Mouse (Mus musculus): ENCODE measurements around the gene Gm3646. TPM values are rescaled to one million over a fixed set of nuclear protein-coding genes. Genes with fewer than 3 reads are reported as not detected.
A peak's percentile ranks its signal among the peaks of the same experiment; 100 is the strongest.

Gm3646 gene
- polyA plus RNA-seq, 1 experiment from 2014 or later = not detected

DNA sequence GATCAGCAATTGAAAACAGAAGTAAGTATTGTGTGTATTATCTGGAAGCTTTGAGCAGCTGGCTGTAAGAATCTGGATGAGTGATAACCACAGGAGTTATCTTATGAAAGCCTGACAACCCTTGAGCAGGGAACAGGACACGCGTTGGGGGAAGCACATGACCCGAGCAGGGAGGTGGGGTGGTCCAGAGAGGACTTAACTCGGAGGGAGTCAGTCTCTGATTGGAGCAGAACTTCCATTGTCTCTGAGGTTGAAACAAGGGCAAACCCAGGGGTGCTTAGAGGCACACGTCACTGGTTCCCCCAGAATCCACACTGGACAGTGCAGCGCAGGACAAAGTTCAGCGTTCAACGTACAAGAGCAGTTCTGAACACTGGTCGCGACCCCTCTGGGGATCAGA lies 34.1 kb upstream of the Gm3646 start:
- H3K4me1 ChIP-seq (ENCODE audit: insufficient read depth) = no peaks in the 10 kb centered on the region
- no peak overlapping the region for H3K9ac ChIP-seq
- DNase-seq = no peak
- no peak overlapping the region for H3K4me2 ChIP-seq
- no peaks in the 10 kb centered on the region for H3K36me3 ChIP-seq (ENCODE audit: insufficient read depth)
- ATAC-seq (ENCODE audit: insufficient read depth) = peak; percentile 62; the same call in 1 of the 2 replicates
- 42% methylated on average over 10 of the region's 10 CpGs for WGBS
- H3K27me3 ChIP-seq (ENCODE audit: insufficient read depth, low read length) = no peaks in the 10 kb centered on the region
- no peak overlapping the region for H3K4me3 ChIP-seq (ENCODE audit: low read depth, low read length)
- no peak for TF ChIP-seq CTCF (IDR thresholded peaks at IDR 0.05; ENCODE audit: low read depth)
- no peaks in the 10 kb centered on the region for H3K9me3 ChIP-seq (ENCODE audit: low read depth, low read length)
- H3K27ac ChIP-seq (ENCODE audit: low read depth) = no peak overlapping the region

DNA sequence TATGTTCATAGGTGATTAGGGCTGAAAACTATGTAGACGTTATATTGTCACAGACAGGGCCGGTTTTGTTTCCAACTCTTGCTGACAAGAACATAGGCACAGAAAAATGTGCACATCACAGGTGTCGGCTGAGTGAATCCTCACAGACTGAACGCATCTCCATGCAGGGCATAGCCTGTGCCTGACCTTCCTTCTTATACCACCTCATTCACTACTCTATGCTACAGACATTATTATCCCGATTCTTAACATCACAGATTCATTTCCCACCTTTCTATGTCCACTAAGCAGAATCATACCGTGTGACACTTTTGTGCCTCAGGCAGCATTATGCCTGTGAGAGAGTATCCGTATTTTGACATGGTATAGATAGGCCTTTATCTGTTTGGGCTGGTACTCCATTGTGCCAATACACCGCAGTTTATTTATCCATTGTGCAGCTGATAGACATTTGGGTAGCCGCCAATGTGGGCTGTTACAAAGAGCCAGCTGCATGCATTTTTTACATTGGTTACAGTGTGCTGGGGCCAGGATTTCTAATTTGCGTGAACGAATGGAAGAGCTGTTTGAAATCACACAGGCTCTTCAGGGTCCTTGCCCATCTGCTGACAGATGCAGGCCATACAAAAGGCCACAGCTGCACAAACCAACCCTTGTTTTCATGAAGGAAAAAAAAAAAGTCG lies 33.5 kb upstream of the Gm3646 start:
- 45% methylated on average over 12 of the region's 12 CpGs for WGBS
- H3K4me2 ChIP-seq = no peak overlapping the region
- no peak overlapping the region for H3K9ac ChIP-seq
- TF ChIP-seq CTCF (IDR thresholded peaks at IDR 0.05; ENCODE audit: low read depth) = no peak
- no peaks in the 10 kb centered on the region for H3K36me3 ChIP-seq (ENCODE audit: insufficient read depth)
- DNase-seq (peak; percentile 71), ATAC-seq (ENCODE audit: insufficient read depth) (peak; percentile 68; the same call in 1 of the 2 replicates)
- H3K27me3 ChIP-seq (ENCODE audit: insufficient read depth, low read length) = no peaks in the 10 kb centered on the region
- no peak overlapping the region for H3K27ac ChIP-seq (ENCODE audit: low read depth)
- no peaks in the 10 kb centered on the region for H3K9me3 ChIP-seq (ENCODE audit: low read depth, low read length)
- H3K4me1 ChIP-seq (ENCODE audit: insufficient read depth) = no peaks in the 10 kb centered on the region
- H3K4me3 ChIP-seq (ENCODE audit: low read depth, low read length) = no peak overlapping the region

DNA sequence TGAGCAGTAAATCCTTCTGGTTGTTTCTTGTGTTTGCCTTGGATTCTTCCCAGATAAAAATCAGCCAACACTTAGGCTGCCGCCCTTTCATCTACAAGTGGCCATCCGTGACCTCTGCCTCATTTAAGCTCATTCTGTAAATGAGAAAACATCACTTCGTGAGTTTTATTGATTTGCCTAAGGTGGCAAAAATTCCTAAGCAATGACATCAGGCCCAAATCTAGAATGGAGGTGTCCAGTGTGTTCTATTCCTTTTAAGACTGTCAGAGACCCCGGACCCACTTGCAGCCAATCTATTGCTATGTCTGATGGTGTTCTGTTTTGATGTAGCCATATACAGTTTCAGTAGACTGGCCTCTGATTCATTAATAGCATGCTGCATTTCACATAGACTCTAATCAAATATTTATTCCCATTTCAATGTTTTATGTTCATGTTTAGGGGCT lies 26.5 kb upstream of the Gm3646 start:
- no peak overlapping the region for H3K27ac ChIP-seq (ENCODE audit: low read depth)

DNA sequence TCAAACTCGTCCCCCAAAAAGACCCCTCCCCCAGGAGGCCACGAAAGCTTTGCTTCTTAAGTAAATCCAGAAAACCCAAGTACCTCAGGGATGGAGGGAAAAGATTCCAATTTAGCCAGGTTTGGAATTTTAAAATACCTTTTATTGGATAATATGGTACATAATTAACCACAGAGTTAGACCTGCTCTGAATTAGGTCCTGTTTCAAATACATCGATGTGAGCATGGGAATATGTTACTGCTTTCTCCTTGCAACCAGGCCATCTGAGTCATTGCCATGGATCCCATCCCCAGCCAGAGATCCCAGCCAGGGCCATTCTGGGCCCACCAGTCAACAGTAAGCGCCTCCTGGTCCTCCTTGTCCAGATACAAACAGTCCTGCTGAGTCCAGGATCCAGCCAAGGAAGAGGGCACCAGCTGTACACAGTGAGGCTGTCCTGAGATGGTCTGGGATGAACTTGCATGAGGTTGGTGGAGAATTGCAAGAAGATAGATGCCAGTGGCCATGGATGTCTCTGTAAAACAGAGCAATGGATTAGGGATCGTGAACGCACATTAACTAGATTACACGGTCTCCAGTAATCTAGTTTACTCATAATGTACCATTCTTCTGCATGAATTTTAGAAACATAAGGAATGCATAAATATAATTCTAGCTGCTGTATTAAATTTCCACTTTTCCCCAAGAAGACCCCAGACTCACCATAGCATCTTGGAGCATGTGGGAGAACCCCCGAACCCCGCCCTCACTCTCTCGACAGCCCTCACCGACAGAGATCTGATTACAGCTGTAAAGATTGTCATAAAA lies 25.9 kb upstream of the Gm3646 start:
- Histone ChIP-seq H3K9me3 (ENCODE audit: low read depth, low read length) (no peaks in the 10 kb centered on the region), H3K27ac (ENCODE audit: low read depth) (no peak overlapping the region), H3K36me3 (ENCODE audit: insufficient read depth) (no peaks in the 10 kb centered on the region), H3K4me3 (ENCODE audit: low read depth, low read length) (no peak overlapping the region), H3K4me1 (ENCODE audit: insufficient read depth) (no peaks in the 10 kb centered on the region), H3K9ac (no peak overlapping the region), H3K27me3 (ENCODE audit: insufficient read depth, low read length) (no peaks in the 10 kb centered on the region), H3K4me2 (no peak overlapping the region)
- TF ChIP-seq CTCF (IDR thresholded peaks at IDR 0.05; ENCODE audit: low read depth) = no peak
- ATAC-seq (ENCODE audit: insufficient read depth) (no peak), DNase-seq (no peak)
- WGBS = 68% methylated on average over 11 of the region's 11 CpGs

More for the DNA sequence above, 26.5 kb upstream of the Gm3646 start:
- Histone ChIP-seq H3K4me2 (no peak overlapping the region), H3K9ac (no peak overlapping the region), H3K9me3 (ENCODE audit: low read depth, low read length) (no peaks in the 10 kb centered on the region), H3K27me3 (ENCODE audit: insufficient read depth, low read length) (no peaks in the 10 kb centered on the region), H3K4me3 (ENCODE audit: low read depth, low read length) (no peak overlapping the region), H3K4me1 (ENCODE audit: insufficient read depth) (no peaks in the 10 kb centered on the region), H3K36me3 (ENCODE audit: insufficient read depth) (no peaks in the 10 kb centered on the region)
- TF ChIP-seq CTCF (IDR thresholded peaks at IDR 0.05; ENCODE audit: low read depth) = no peak
- WGBS = 40% methylated on average over 4 of the region's 4 CpGs
- DNase-seq (no peak), ATAC-seq (ENCODE audit: insufficient read depth) (no peak)

DNA sequence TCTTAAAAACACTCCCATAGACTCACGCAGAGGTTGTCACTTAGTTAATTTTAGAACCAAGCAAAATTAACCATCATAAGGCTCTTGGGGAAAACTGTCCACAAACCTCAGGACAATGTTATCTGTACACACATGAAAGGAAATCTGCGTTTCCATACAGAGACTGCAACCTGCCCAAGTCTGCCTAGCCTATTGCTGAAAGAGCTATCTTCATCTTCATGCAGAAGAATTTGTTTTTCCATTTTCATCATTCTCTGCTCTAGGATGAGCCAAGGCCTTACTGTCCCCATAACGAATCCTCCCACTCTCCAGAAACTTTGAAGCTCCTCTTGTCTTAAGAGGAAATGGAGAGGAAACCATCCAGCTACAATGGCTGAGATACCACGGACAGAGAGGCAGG lies 19.8 kb upstream of the Gm3646 start:
- no peaks in the 10 kb centered on the region for H3K36me3 ChIP-seq (ENCODE audit: insufficient read depth)
- no peak overlapping the region for H3K4me3 ChIP-seq (ENCODE audit: low read depth, low read length)
- DNase-seq = no peak
- H3K27ac ChIP-seq (ENCODE audit: low read depth) = no peak overlapping the region
- ATAC-seq (ENCODE audit: insufficient read depth) = no peak
- no peak overlapping the region for H3K4me2 ChIP-seq
- H3K9me3 ChIP-seq (ENCODE audit: low read depth, low read length) = no peaks in the 10 kb centered on the region
- 66% methylated on average over 4 of the region's 4 CpGs for WGBS
- H3K27me3 ChIP-seq (ENCODE audit: insufficient read depth, low read length) = no peaks in the 10 kb centered on the region
- no peaks in the 10 kb centered on the region for H3K4me1 ChIP-seq (ENCODE audit: insufficient read depth)
- TF ChIP-seq CTCF (IDR thresholded peaks at IDR 0.05; ENCODE audit: low read depth) = no peak
- H3K9ac ChIP-seq = no peak overlapping the region

DNA sequence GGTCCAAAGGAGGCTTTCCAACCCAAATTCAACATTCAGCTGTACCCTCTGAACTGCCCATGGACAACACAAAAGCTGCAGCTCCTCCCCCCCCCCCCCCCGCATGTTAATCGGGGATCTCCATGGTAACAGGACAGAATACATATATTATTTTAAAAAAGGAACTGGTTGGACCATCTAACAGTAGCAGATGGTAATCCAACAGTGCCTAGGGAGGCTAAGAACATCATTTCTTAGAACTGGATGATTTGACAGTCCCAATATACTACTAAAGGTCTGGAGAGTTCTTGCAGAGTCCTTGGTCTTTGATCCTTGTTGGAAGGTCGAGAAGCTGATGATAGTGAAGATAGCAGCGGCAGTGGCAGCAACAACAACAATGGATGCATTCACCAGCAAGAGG lies 19.1 kb upstream of the Gm3646 start:
- Histone ChIP-seq H3K36me3 (ENCODE audit: insufficient read depth) (no peaks in the 10 kb centered on the region), H3K27me3 (ENCODE audit: insufficient read depth, low read length) (no peaks in the 10 kb centered on the region), H3K27ac (ENCODE audit: low read depth) (no peak overlapping the region), H3K4me1 (ENCODE audit: insufficient read depth) (no peaks in the 10 kb centered on the region), H3K9me3 (ENCODE audit: low read depth, low read length) (no peaks in the 10 kb centered on the region), H3K4me2 (no peak overlapping the region), H3K4me3 (ENCODE audit: low read depth, low read length) (no peak overlapping the region), H3K9ac (no peak overlapping the region)
- TF ChIP-seq CTCF (IDR thresholded peaks at IDR 0.05; ENCODE audit: low read depth) = no peak
- DNase-seq (no peak), ATAC-seq (ENCODE audit: insufficient read depth) (no peak)
- 55% methylated on average over 3 of the region's 4 CpGs for WGBS

DNA sequence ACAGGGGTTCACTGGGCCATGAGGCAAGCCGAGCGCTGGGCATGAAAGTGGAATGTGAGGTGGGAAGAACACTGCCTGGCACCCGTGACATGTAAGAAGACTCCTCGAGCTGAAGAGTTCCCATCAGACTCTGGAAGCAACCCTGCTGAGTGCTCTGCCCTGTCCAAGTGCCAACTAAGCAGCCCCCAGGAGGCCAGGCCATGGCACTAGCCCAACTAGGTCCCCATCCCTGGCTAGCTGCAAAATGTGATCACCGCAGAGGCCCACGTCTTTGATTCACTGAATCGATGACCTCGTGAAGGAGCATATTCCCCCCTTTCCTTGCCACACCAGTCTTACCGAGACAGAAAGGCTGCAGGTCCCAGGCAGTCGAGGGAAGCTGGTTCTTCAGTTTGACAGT lies 14.5 kb upstream of the Gm3646 start:
- H3K27me3 ChIP-seq (ENCODE audit: insufficient read depth, low read length) = no peaks in the 10 kb centered on the region
- H3K9ac ChIP-seq = no peak overlapping the region
- H3K4me1 ChIP-seq (ENCODE audit: insufficient read depth) = no peaks in the 10 kb centered on the region
- whole genome bisulfite sequencing = 63% methylated on average over 10 of the region's 10 CpGs
- ATAC-seq (ENCODE audit: insufficient read depth) (no peak), DNase-seq (no peak)
- H3K4me3 ChIP-seq (ENCODE audit: low read depth, low read length) = no peak overlapping the region
- no peak for TF ChIP-seq CTCF (IDR thresholded peaks at IDR 0.05; ENCODE audit: low read depth)
- H3K4me2 ChIP-seq = no peak overlapping the region
- H3K36me3 ChIP-seq (ENCODE audit: insufficient read depth) = no peaks in the 10 kb centered on the region
- no peaks in the 10 kb centered on the region for H3K9me3 ChIP-seq (ENCODE audit: low read depth, low read length)
- H3K27ac ChIP-seq (ENCODE audit: low read depth) = no peak overlapping the region
